Mouse (Mus musculus) CH12.LX (cell line): ENCODE results near the gene Eml6.

Experiments
- CTCF ChIP-seq, 2 experiments: IDR thresholded peaks in 1 of 2; conservative IDR thresholded peaks in 1 of 2; 2 replicates each; pipeline ENCODE4 v1.5.1; 2011 to 2012; ENCODE audit warnings: low read depth in 2 of 2, low read length in 2 of 2, improper control_type of control experiment in 1 of 2, inconsistent platforms in 1 of 2, mild to moderate bottlenecking in 1 of 2, moderate library complexity in 1 of 2
- GABPA ChIP-seq: IDR thresholded peaks from 2 replicates; pipeline ENCODE4 v1.6.1; 2012; ENCODE audit warnings: low read depth, low read length, improper control_type of control experiment, inconsistent platforms; ENCODE audit not compliant: insufficient replicate concordance
- MAFK ChIP-seq: IDR thresholded peaks from 2 replicates; pipeline ENCODE4 v1.6.1; 2011; ENCODE audit warnings: low read length, improper control_type of control experiment; ENCODE audit not compliant: insufficient replicate concordance
- POLR2A ChIP-seq: IDR thresholded peaks from 2 replicates; pipeline ENCODE4 v1.6.1; 2011; ENCODE audit warnings: low read depth, mild to moderate bottlenecking, improper control_type of control experiment, low read length
- POLR2AphosphoS2 ChIP-seq: IDR thresholded peaks from 2 replicates; pipeline ENCODE4 v1.6.1; 2011; ENCODE audit warnings: low read depth, low read length, improper control_type of control experiment
- RAD21 ChIP-seq: IDR thresholded peaks from 2 replicates; pipeline ENCODE4 v1.6.1; 2011; ENCODE audit warnings: low read depth, mild to moderate bottlenecking, low read length, improper control_type of control experiment, moderate library complexity
- ZKSCAN1 ChIP-seq: IDR thresholded peaks from 2 replicates; pipeline ENCODE4 v1.6.1; 2012; ENCODE audit warnings: low read depth, inconsistent platforms, low read length, improper control_type of control experiment, borderline replicate concordance

GRCm38 (mm10) chr11:29870174-29870573, 155.7 kb downstream of the Eml6 start:
- TF ChIP-seq CTCF (conservative IDR thresholded peaks at IDR 0.05 in 1 of 2, IDR thresholded peaks at IDR 0.05 in 1 of 2; ENCODE audit: low read depth in 2 of 2, low read length in 2 of 2), result no peak
- TF ChIP-seq POLR2A, result no peak
- no peak for TF ChIP-seq GABPA
- no peak for TF ChIP-seq RAD21
- TF ChIP-seq ZKSCAN1, result no peak
- TF ChIP-seq POLR2AphosphoS2, result no peak
- TF ChIP-seq MAFK, result no peak
